Mouse (Mus musculus): ENCODE data around the gene Tipin. TPM values are rescaled to one million over a fixed set of nuclear protein-coding genes. Genes with fewer than 3 reads are reported as not detected.
A peak's percentile ranks its signal among the peaks of the same experiment; 100 is the strongest.
"Not testable (repeated sequence)": the region's sequence is repeated elsewhere in the genome, so short reads cannot be mapped to it uniquely, and the experiment has no call there.

Gene Tipin
- polyA plus RNA-seq, 1 experiment from 2014 or later, result 264 TPM

GRCm38 (mm10) chr9:64252591-64253020 lies 28.8 kb upstream of the Tipin start:
- Histone ChIP-seq H3K9ac (replicated peaks) (peak overlapping the region; percentile 91), H3K27me3 (no peaks in the 10 kb centered on the region), H3K27ac (peak overlapping the region; percentile 96), H3K4me3 (replicated peaks) (peak overlapping the region; percentile 92), H3K9me3 (no peaks in the 10 kb centered on the region), H3K4me1 (replicated peaks) (peaks cover 16% of the 10 kb centered on the region), H3K36me3 (peaks cover 6% of the 10 kb centered on the region; the same call in 1 of the 2 replicates), H3K4me2 (peak overlapping the region; percentile 77)
- WGBS, result 1% methylated on average over 16 of the region's 16 CpGs
- ATAC-seq (ENCODE audit: insufficient number of reproducible peaks, insufficient read depth, low FRiP score, low TSS enrichment, low read depth), result 0 out of 2 replicates have a peak, but pooled peaks have one; percentile 6

GRCm38 (mm10) chr9:64253021-64253904 lies 28.1 kb upstream of the Tipin start, which contains the start of gene Map2k1:
Gene Map2k1 (minus strand): TSS chr9:64253631.
- peaks cover 5% of the 10 kb centered on the region; the same call in 1 of the 2 replicates for H3K36me3 ChIP-seq
- peak; percentile 91 for ATAC-seq (ENCODE audit: insufficient number of reproducible peaks, insufficient read depth, low FRiP score, low TSS enrichment, low read depth)
- no peaks in the 10 kb centered on the region for H3K9me3 ChIP-seq
- H3K4me2 ChIP-seq, result peak within 1 kb of the TSS; percentile 77
- peak within 1 kb of the TSS; percentile 92 for H3K4me3 ChIP-seq (replicated peaks)
- H3K27ac ChIP-seq, result peak within 1 kb of the TSS; percentile 96
- WGBS, result under 1% methylated on average over 89 of the region's 89 CpGs
- no peaks in the 10 kb centered on the region for H3K27me3 ChIP-seq
- H3K9ac ChIP-seq (replicated peaks), result peak within 1 kb of the TSS; percentile 91
- H3K4me1 ChIP-seq (replicated peaks), result peaks cover 16% of the 10 kb centered on the region

- Histone ChIP-seq H3K4me3 (replicated peaks) (no peak overlapping the region), H3K27ac (no peak overlapping the region), H3K27me3 (no peaks in the 10 kb centered on the region), H3K4me1 (replicated peaks) (peaks cover 16% of the 10 kb centered on the region), H3K4me2 (no peak overlapping the region), H3K9ac (replicated peaks) (no peak overlapping the region), H3K9me3 (no peaks in the 10 kb centered on the region), H3K36me3 (no peaks in the 10 kb centered on the region)
- no peak for ATAC-seq (ENCODE audit: insufficient number of reproducible peaks, insufficient read depth, low FRiP score, low TSS enrichment, low read depth)
- WGBS, result 78% methylated on average over 3 of the region's 3 CpGs
These were observed 26.0 kb upstream of the Tipin start for GRCm38 (mm10) chr9:64255422-64255821.

- no peaks in the 10 kb centered on the region for H3K9me3 ChIP-seq
- no peak for ATAC-seq (ENCODE audit: insufficient number of reproducible peaks, insufficient read depth, low FRiP score, low TSS enrichment, low read depth)
- H3K27me3 ChIP-seq, result no peaks in the 10 kb centered on the region
- no peak overlapping the region for H3K9ac ChIP-seq (replicated peaks)
- WGBS, result 83% methylated on average over 3 of the region's 3 CpGs
- no peak overlapping the region for H3K4me2 ChIP-seq
- no peak overlapping the region for H3K27ac ChIP-seq
- no peaks in the 10 kb centered on the region for H3K36me3 ChIP-seq
- peaks cover 11% of the 10 kb centered on the region for H3K4me1 ChIP-seq (replicated peaks)
- no peak overlapping the region for H3K4me3 ChIP-seq (replicated peaks)
These were observed 25.2 kb upstream of the Tipin start for GRCm38 (mm10) chr9:64256204-64256603.

- H3K27me3 ChIP-seq, result no peaks in the 10 kb centered on the region
- WGBS, result 92% methylated on average over 5 of the region's 5 CpGs
- H3K9me3 ChIP-seq, result no peaks in the 10 kb centered on the region
- no peak overlapping the region for H3K27ac ChIP-seq
- no peak overlapping the region for H3K9ac ChIP-seq (replicated peaks)
- H3K36me3 ChIP-seq, result no peaks in the 10 kb centered on the region
- ATAC-seq (ENCODE audit: insufficient number of reproducible peaks, insufficient read depth, low FRiP score, low TSS enrichment, low read depth), result no peak
- no peaks in the 10 kb centered on the region for H3K4me1 ChIP-seq (replicated peaks)
- H3K4me3 ChIP-seq (replicated peaks), result no peak overlapping the region
- no peak overlapping the region for H3K4me2 ChIP-seq
These were observed 21.5 kb upstream of the Tipin start for GRCm38 (mm10) chr9:64259906-64260305.

- 86% methylated on average over 4 of the region's 4 CpGs for WGBS
- Histone ChIP-seq H3K9me3 (no peaks in the 10 kb centered on the region), H3K27ac (no peak overlapping the region), H3K36me3 (no peaks in the 10 kb centered on the region), H3K4me1 (replicated peaks) (no peaks in the 10 kb centered on the region), H3K4me2 (no peak overlapping the region), H3K9ac (replicated peaks) (no peak overlapping the region), H3K4me3 (replicated peaks) (no peak overlapping the region), H3K27me3 (no peaks in the 10 kb centered on the region)
- ATAC-seq (ENCODE audit: insufficient number of reproducible peaks, insufficient read depth, low FRiP score, low TSS enrichment, low read depth), result no peak
These were observed 20.4 kb upstream of the Tipin start for GRCm38 (mm10) chr9:64261023-64261422.

- ATAC-seq (ENCODE audit: insufficient number of reproducible peaks, insufficient read depth, low FRiP score, low TSS enrichment, low read depth), result no peak
- Histone ChIP-seq H3K9me3 (no peaks in the 10 kb centered on the region), H3K4me1 (replicated peaks) (no peaks in the 10 kb centered on the region), H3K27me3 (no peaks in the 10 kb centered on the region), H3K9ac (replicated peaks) (no peak overlapping the region), H3K36me3 (no peaks in the 10 kb centered on the region), H3K4me3 (replicated peaks) (no peak overlapping the region), H3K27ac (no peak overlapping the region), H3K4me2 (no peak overlapping the region)
- 40% methylated on average over 1 of the region's 1 CpGs for WGBS
These were observed 16.6 kb upstream of the Tipin start for GRCm38 (mm10) chr9:64264813-64265212.

- Histone ChIP-seq H3K4me3 (replicated peaks) (no peak overlapping the region), H3K4me2 (no peak overlapping the region), H3K9ac (replicated peaks) (no peak overlapping the region), H3K4me1 (replicated peaks) (no peaks in the 10 kb centered on the region), H3K36me3 (no peaks in the 10 kb centered on the region), H3K27me3 (no peaks in the 10 kb centered on the region), H3K9me3 (no peaks in the 10 kb centered on the region), H3K27ac (no peak overlapping the region)
- ATAC-seq (ENCODE audit: insufficient number of reproducible peaks, insufficient read depth, low FRiP score, low TSS enrichment, low read depth), result no peak
- WGBS, result 88% methylated on average over 1 of the region's 1 CpGs
These were observed 14.2 kb upstream of the Tipin start for GRCm38 (mm10) chr9:64267231-64267630.

- 88% methylated on average over 10 of the region's 10 CpGs for WGBS
These were observed 13.2 kb upstream of the Tipin start for GRCm38 (mm10) chr9:64268196-64268595.

GRCm38 (mm10) chr9:64268836-64269235 lies 12.5 kb upstream of the Tipin start:
- not testable (repeated sequence) for ATAC-seq (ENCODE audit: insufficient number of reproducible peaks, insufficient read depth, low FRiP score, low TSS enrichment, low read depth); H3K4me3 ChIP-seq (replicated peaks); H3K27ac ChIP-seq; H3K9ac ChIP-seq (replicated peaks); H3K36me3 ChIP-seq; H3K9me3 ChIP-seq; H3K4me2 ChIP-seq; H3K27me3 ChIP-seq; H3K4me1 ChIP-seq (replicated peaks)
- WGBS, result 95% methylated on average over 8 of the region's 8 CpGs

More at GRCm38 (mm10) chr9:64268196-64268595, 13.2 kb upstream of the Tipin start:
- H3K4me2 ChIP-seq, result no peak overlapping the region
- no peak overlapping the region for H3K27ac ChIP-seq
- no peak overlapping the region for H3K4me3 ChIP-seq (replicated peaks)
- H3K9ac ChIP-seq (replicated peaks), result no peak overlapping the region
- H3K9me3 ChIP-seq, result no peaks in the 10 kb centered on the region
- H3K36me3 ChIP-seq, result no peaks in the 10 kb centered on the region
- no peaks in the 10 kb centered on the region for H3K4me1 ChIP-seq (replicated peaks)
- H3K27me3 ChIP-seq, result no peaks in the 10 kb centered on the region
- no peak for ATAC-seq (ENCODE audit: insufficient number of reproducible peaks, insufficient read depth, low FRiP score, low TSS enrichment, low read depth)

GRCm38 (mm10) chr9:64271249-64271648 lies 10.1 kb upstream of the Tipin start:
- ATAC-seq (ENCODE audit: insufficient number of reproducible peaks, insufficient read depth, low FRiP score, low TSS enrichment, low read depth), result no peak

More at GRCm38 (mm10) chr9:64271249-64271648, 10.1 kb upstream of the Tipin start:
- Histone ChIP-seq H3K27me3 (no peaks in the 10 kb centered on the region), H3K27ac (no peak overlapping the region), H3K4me3 (replicated peaks) (no peak overlapping the region), H3K4me1 (replicated peaks) (no peaks in the 10 kb centered on the region), H3K4me2 (no peak overlapping the region), H3K36me3 (no peaks in the 10 kb centered on the region), H3K9ac (replicated peaks) (no peak overlapping the region), H3K9me3 (no peaks in the 10 kb centered on the region)
- WGBS, result 76% methylated on average over 3 of the region's 3 CpGs
